ENCODE assay signal across 10 mouse cellular contexts in genomic region chr16:40509146-40510030, GRCm38 (mm10).
DNase-seq lines count a peak whose midpoint lies in the region; ATAC-seq lines count a peak whose summit lies in the region.
"Had no signal": no experiment of that assay in that cellular context is flagged by ENCODE, and none has a peak within 500 bp of the region (broad histone marks: within the 10 kb centered on the region; RNA-seq: fewer than 3 reads in every experiment).

No protein-coding gene starts in this region.

- no peaks in the 10 kb centered on the region for H3K36me3 ChIP-seq in forebrain, embryonic 11.5 days (ENCODE audit: control insufficient read depth, insufficient read depth, low read length)
- no peaks in the 10 kb centered on the region for H3K36me3 ChIP-seq in forebrain, embryonic 10.5 days (replicated peaks)
- no peaks in the 10 kb centered on the region for H3K36me3 ChIP-seq in forebrain, embryonic 14.5 days (ENCODE audit: control insufficient read depth, insufficient read depth, low read length)
- no peaks in the 10 kb centered on the region for H3K36me3 ChIP-seq in heart, embryonic 10.5 days
- H3K36me3 ChIP-seq: intestine, embryonic 15.5 days had no signal

- H3K9ac ChIP-seq in forebrain, embryonic 11.5 days (ENCODE audit: low read length) = no peak overlapping the region
- no peak overlapping the region for H3K9ac ChIP-seq in forebrain, embryonic 14.5 days (ENCODE audit: low read length)
- H3K9ac ChIP-seq: intestine, embryonic 15.5 days had no signal

- no peak overlapping the region for H3K27ac ChIP-seq in forebrain, embryonic 11.5 days (ENCODE audit: low read depth, low read length)
- no peak overlapping the region for H3K27ac ChIP-seq in forebrain, embryonic 10.5 days
- H3K27ac ChIP-seq in forebrain, embryonic 14.5 days (ENCODE audit: low read depth, low read length) = no peak overlapping the region
- no peak overlapping the region for H3K27ac ChIP-seq in heart, embryonic 10.5 days
- H3K27ac ChIP-seq: intestine, embryonic 15.5 days had no signal

- no peak for DNase-seq in forebrain, embryonic 11.5 days (ENCODE audit: low spot score)
- DNase-seq in forebrain, embryonic 10.5 days (ENCODE audit: extremely low spot score, low spot score) = no peak
- DNase-seq in forebrain, embryonic 14.5 days (ENCODE audit: low spot score) = peak; percentile 85
- DNase-seq in left cerebral cortex, adult 18-20 months (ENCODE audit: low spot score in 2 of 2) = peak; percentile 2 to 35
- DNase-seq in retina, embryonic 14.5 days (ENCODE audit: low spot score) = peak; percentile 6
- DNase-seq in heart, adult 18-20 months = no peak
- DNase-seq in heart, embryonic 10.5 days (ENCODE audit: low spot score) = no peak
- no peak for DNase-seq in ovary, adult 18-20 months (ENCODE audit: low spot score)
- DNase-seq: gastrocnemius, postnatal 25 days had no signal

- no peak overlapping the region for H3K4me2 ChIP-seq in forebrain, embryonic 11.5 days (ENCODE audit: low read depth, low read length, severe bottlenecking)
- H3K4me2 ChIP-seq in forebrain, embryonic 14.5 days (ENCODE audit: low read length) = no peak overlapping the region
- H3K4me2 ChIP-seq: intestine, embryonic 15.5 days had no signal

- ATAC-seq in forebrain, embryonic 11.5 days (replicated peaks; ENCODE audit: low FRiP score) = 0 out of 2 replicates have a peak, but pooled peaks have one; percentile 30
- peak; percentile 93 for ATAC-seq in forebrain, embryonic 14.5 days
- ATAC-seq: intestine, embryonic 15.5 days had no signal

- no peaks in the 10 kb centered on the region for H3K4me1 ChIP-seq in forebrain, embryonic 11.5 days (replicated peaks; ENCODE audit: control insufficient read depth, insufficient read depth, low read length)
- H3K4me1 ChIP-seq in forebrain, embryonic 10.5 days = no peaks in the 10 kb centered on the region
- peaks cover 6% of the 10 kb centered on the region for H3K4me1 ChIP-seq in forebrain, embryonic 14.5 days (ENCODE audit: control insufficient read depth, insufficient read depth, low read length)
- H3K4me1 ChIP-seq in heart, embryonic 10.5 days = no peaks in the 10 kb centered on the region
- H3K4me1 ChIP-seq: intestine, embryonic 15.5 days had no signal

- H3K27me3 ChIP-seq in forebrain, embryonic 11.5 days (ENCODE audit: control insufficient read depth, insufficient read depth, low read length) = no peaks in the 10 kb centered on the region
- no peaks in the 10 kb centered on the region for H3K27me3 ChIP-seq in forebrain, embryonic 10.5 days (ENCODE audit: poor library complexity, severe bottlenecking)
- H3K27me3 ChIP-seq in forebrain, embryonic 14.5 days (replicated peaks; ENCODE audit: control insufficient read depth, insufficient read depth, low read length) = no peaks in the 10 kb centered on the region
- no peaks in the 10 kb centered on the region for H3K27me3 ChIP-seq in heart, embryonic 10.5 days (ENCODE audit: insufficient read depth, poor library complexity, severe bottlenecking)
- H3K27me3 ChIP-seq: intestine, embryonic 15.5 days had no signal

- 77% methylated on average over 7 of the region's 7 CpGs for WGBS in forebrain, embryonic 11.5 days
- 86% methylated on average over 7 of the region's 7 CpGs for WGBS in forebrain, embryonic 10.5 days
- 46% methylated on average over 7 of the region's 7 CpGs for WGBS in forebrain, embryonic 14.5 days
- 78% methylated on average over 7 of the region's 7 CpGs for WGBS in heart, embryonic 10.5 days

- H3K4me3 ChIP-seq in forebrain, embryonic 11.5 days (ENCODE audit: low read depth, low read length) = no peak overlapping the region
- no peak overlapping the region for H3K4me3 ChIP-seq in forebrain, embryonic 10.5 days
- no peak overlapping the region for H3K4me3 ChIP-seq in forebrain, embryonic 14.5 days (ENCODE audit: low read depth, low read length)
- H3K4me3 ChIP-seq in heart, embryonic 10.5 days = no peak overlapping the region
- H3K4me3 ChIP-seq: intestine, embryonic 15.5 days had no signal

- no peaks in the 10 kb centered on the region for H3K9me3 ChIP-seq in forebrain, embryonic 11.5 days (ENCODE audit: control insufficient read depth, low read length)
- H3K9me3 ChIP-seq in forebrain, embryonic 10.5 days = no peaks in the 10 kb centered on the region
- no peaks in the 10 kb centered on the region for H3K9me3 ChIP-seq in forebrain, embryonic 14.5 days (replicated peaks; ENCODE audit: control insufficient read depth, low read length)
- H3K9me3 ChIP-seq in heart, embryonic 10.5 days = no peaks in the 10 kb centered on the region
- H3K9me3 ChIP-seq: intestine, embryonic 15.5 days had no signal

Comparison
In these comparisons a context has a peak if more than half of its experiments do, and no peak if none do; other contexts are left out.
1. DNase-seq: peak in forebrain, embryonic 14.5 days (single experiment), left cerebral cortex, adult 18-20 months (2 of 2) and retina, embryonic 14.5 days (single experiment); none in forebrain, embryonic 11.5 days (single experiment), forebrain, embryonic 10.5 days (single experiment), heart, adult 18-20 months (0 of 2), heart, embryonic 10.5 days (single experiment) and ovary, adult 18-20 months (single experiment).